Mouse (Mus musculus) macrophage (primary cell): ENCODE results near the gene Bend6. TPM values are rescaled to one million over a fixed set of nuclear protein-coding genes. Genes with fewer than 3 reads are reported as not detected.
A peak's percentile ranks its signal among the peaks of the same experiment; 100 is the strongest.

Experiments used
- H3K27ac ChIP-seq: fragments of 350-480 bp; formaldehyde crosslinking; 2 replicates; pipeline ENCODE4 v1.9.0; 2021
- H3K36me3 ChIP-seq: fragments of 350-480 bp; formaldehyde crosslinking; 2 replicates; pipeline ENCODE4 v1.9.0; 2021; ENCODE audit errors: inconsistent target
- H3K4me3 ChIP-seq: fragments of 350-480 bp; formaldehyde crosslinking; 2 replicates; pipeline ENCODE4 v1.9.0; 2021; ENCODE audit errors: inconsistent target
- H3K79me2 ChIP-seq: fragments of 350-480 bp; formaldehyde crosslinking; 2 replicates; pipeline ENCODE4 v1.9.0; 2021; ENCODE audit errors: inconsistent target
- WGBS: methylation state at CpG from one replicate; pipeline ENCODE4 v1.1.7; 2026; ENCODE audit warnings: inconsistent platforms; ENCODE audit not compliant: missing documents; 5-methylcytosine and 5-hydroxymethylcytosine counted together
- polyA plus RNA-seq: library from polyadenylated mRNA; stranded (reverse); fragments of 250-400 nt; gene quantifications from 3 replicates; pipeline ENCODE4 v1.2.4, GENCODE M21; 2018; ENCODE audit warnings: inconsistent platforms
- total RNA-seq, 78 experiments: library from RNA; depleted of rRNA; stranded (reverse); fragments of 250-400 nt; gene quantifications; 1 replicate in 9 of 78; 2 replicates in 24 of 78; 3 replicates in 43 of 78; 4 replicates in 2 of 78; pipeline ENCODE4 v1.2.4; 2018; ENCODE audit warnings: inconsistent platforms in 56 of 78

Bend6 gene
- 1 to 10 TPM in 8 of 26 experiments, under 1 TPM in 13, not detected in 5; 0.37 to 5.0 (median 0.90) TPM for total RNA-seq (2018; cell fraction: chromatin; rRNA removed)
- 1 to 10 TPM in 3 of 26 experiments, under 1 TPM in 23; 0.38 to 2.2 (median 0.68) TPM for total RNA-seq (2018; cell fraction: cytosol; rRNA removed)
- 1 to 10 TPM in 11 of 26 experiments, under 1 TPM in 15; 0.40 to 3.0 (median 0.90) TPM for total RNA-seq (2018; cell fraction: nucleus; rRNA removed)
- 0.69 to 0.76 TPM (median 0.69 TPM) in 3 replicates for polyA plus RNA-seq

DNA sequence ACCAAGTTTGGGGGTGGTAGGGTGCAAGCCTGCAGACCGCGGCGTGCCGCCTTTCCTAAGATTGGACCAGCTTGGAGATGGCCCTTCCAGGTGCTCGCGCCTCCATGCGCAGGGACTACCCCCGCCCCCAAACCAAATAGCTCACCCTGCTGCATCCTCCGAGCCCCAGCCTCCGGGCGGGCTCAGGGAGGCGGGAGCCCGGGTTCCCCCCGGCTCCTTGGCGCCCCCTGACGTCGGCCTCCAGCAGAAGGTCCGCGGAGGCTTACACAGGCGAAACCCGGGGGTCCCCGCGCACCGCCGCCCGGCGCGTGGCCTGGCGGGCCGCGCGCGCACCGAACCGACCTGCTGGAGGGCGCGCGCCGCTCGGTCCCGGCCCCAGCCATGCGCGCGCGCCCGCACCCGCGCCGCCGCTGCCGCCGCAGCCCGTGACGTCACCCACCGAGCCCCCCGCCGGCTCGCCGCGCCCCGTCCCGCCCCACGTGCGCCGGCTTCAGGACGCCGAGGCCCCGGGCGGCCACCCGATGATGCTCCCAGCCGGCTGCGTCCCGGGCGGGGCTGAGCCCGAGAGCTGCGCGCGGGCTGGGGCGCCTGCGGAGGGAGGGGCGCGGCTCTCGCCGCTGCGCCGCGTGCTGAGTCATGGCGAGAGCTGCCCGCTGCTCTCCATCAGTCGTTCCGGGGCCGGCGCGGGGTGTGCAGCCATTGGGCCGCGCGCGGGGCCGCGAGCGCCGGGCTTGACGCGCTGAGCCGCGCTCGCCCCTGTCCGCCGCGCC is at the start of gene Bend6:
Bend6 (minus strand) TSS at position 396 of the 770 bp plus-strand sequence.
- 1% methylated on average over 82 of the region's 110 CpGs for WGBS
- H3K27ac ChIP-seq: no peak within 1 kb of the TSS
- H3K4me3 ChIP-seq: peak within 1 kb of the TSS; percentile 11; the same call in 1 of the 2 replicates
- no peaks in the 10 kb centered on the region for H3K36me3 ChIP-seq
- H3K79me2 ChIP-seq: no peaks in the 10 kb centered on the region

DNA sequence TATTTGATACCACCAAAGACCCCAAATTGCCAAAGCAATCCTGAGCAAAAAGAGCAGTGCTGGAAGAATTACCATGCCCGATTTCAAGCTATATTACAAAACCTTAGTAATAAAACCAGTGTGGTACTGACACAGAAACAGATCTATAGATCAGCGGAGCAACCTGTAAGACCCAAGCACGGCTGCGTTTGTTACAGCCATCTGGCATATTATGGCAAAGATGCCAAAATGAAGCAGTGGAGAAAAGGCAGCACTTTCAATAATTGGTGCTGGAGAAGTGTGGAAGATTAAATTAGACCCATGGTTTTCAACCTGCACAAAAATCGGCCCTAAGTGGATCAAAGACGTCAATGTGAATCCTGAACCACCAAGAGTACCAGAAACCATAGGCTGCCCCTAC is 48.0 kb upstream of the Bend6 start:
- Histone ChIP-seq H3K36me3 (no peaks in the 10 kb centered on the region), H3K27ac (no peak overlapping the region), H3K79me2 (no peaks in the 10 kb centered on the region), H3K4me3 (no peak overlapping the region)
- WGBS: 95% methylated on average over 6 of the region's 6 CpGs

DNA sequence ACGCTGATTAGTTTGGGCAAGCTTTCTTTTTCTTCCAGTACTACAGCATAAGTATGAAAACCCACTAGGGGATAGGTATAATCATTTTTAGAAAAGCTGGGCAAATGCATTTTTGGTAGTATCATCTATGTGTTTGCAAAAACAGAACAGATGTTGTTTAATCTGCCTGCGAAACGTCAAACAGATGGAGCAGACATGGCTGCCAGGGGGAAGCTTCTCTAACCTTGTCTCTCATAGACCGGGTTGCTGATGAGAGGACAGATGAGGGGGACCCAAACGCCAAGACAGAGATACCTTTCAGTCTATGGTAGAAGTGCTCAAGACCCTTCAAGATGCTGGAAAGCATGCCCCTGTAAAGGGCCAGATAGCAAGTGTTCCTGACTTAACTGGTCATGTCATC is 40.9 kb upstream of the Bend6 start:
- Histone ChIP-seq H3K27ac (no peak overlapping the region), H3K4me3 (no peak overlapping the region), H3K79me2 (no peaks in the 10 kb centered on the region), H3K36me3 (no peaks in the 10 kb centered on the region)
- 88% methylated on average over 5 of the region's 5 CpGs for WGBS

DNA sequence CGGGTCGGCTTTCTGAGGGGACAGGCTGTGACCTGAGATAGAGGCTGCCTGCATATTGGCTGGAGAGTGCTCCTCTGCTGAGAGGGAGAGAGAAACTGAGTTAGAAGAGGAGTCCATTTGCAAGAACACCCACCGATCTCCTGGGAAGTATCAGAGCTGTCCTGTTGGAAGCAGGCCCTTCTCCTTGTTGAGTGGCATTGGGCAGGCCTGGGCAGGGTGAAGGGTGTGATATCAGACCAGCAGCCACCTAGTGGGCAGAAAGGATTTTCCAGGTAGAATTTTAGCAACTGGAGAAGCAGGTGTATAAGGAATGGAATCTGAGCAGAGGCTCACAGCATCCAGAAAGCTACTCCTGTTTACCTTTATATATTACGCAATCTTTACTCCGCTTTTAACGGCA is 40.2 kb upstream of the Bend6 start:
- Histone ChIP-seq H3K4me3 (no peak overlapping the region), H3K79me2 (no peaks in the 10 kb centered on the region), H3K36me3 (no peaks in the 10 kb centered on the region), H3K27ac (no peak overlapping the region)
- WGBS: 97% methylated on average over 6 of the region's 6 CpGs

DNA sequence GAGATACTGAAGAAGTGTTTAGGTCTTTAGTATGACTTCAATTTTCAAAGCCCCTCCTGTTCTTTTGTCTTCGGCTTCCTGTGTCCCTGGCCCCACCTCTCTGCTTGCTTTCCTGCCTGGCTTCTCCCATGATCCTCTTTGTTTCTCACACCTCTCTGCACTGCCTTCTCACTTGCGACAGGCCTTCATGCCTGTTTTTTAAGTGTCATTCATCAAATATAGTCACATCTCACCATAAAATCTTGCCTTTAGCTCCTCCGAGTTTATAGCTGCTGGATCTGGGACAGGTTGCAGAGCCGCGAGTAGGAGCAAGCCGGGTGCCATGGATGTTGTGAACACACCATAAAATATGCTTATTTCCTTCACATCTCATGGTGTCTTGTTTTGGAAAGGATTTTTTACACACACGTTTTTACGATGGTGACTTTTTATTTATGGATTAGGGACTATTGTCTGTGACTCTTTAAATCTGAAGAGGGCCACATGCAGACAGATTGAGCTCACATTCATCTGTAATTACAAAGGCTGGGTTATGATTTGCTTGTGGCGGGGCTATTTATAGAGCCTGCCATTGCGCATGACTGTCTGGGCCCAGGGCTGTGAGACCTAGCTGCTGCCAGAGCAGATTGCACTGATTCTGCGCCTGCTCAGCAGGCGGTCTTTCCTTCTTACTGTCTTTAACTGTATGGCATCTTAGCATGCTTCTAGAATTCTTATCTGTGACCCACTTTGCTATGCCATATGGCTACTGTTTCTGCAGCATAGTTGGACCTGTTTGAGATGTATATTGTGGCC is 39.2 kb upstream of the Bend6 start:
- no peaks in the 10 kb centered on the region for H3K36me3 ChIP-seq
- 92% methylated on average over 12 of the region's 12 CpGs for WGBS
- no peak overlapping the region for H3K27ac ChIP-seq
- no peaks in the 10 kb centered on the region for H3K79me2 ChIP-seq
- H3K4me3 ChIP-seq: no peak overlapping the region

DNA sequence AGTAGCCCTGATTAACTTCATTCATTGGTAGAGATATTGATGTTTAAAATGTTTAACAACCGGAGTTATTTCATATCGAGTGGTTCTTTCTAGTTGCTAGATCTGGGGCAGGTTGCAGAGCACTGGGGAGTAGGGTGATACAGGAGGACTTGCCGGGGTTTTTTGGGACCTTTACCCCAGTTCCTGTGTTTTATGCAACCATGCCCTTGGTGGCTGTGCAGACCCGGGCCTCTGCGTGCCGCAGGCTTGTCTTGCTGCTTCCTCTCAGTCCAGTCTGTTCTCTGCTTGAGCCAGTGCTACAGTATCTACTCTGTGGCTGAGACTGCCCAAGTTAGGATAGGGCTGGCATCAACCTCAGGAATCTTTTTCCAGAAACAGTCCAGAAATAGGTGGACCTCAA is 38.1 kb upstream of the Bend6 start:
- Histone ChIP-seq H3K4me3 (no peak overlapping the region), H3K36me3 (no peaks in the 10 kb centered on the region), H3K27ac (no peak overlapping the region), H3K79me2 (no peaks in the 10 kb centered on the region)
- 90% methylated on average over 6 of the region's 6 CpGs for WGBS

DNA sequence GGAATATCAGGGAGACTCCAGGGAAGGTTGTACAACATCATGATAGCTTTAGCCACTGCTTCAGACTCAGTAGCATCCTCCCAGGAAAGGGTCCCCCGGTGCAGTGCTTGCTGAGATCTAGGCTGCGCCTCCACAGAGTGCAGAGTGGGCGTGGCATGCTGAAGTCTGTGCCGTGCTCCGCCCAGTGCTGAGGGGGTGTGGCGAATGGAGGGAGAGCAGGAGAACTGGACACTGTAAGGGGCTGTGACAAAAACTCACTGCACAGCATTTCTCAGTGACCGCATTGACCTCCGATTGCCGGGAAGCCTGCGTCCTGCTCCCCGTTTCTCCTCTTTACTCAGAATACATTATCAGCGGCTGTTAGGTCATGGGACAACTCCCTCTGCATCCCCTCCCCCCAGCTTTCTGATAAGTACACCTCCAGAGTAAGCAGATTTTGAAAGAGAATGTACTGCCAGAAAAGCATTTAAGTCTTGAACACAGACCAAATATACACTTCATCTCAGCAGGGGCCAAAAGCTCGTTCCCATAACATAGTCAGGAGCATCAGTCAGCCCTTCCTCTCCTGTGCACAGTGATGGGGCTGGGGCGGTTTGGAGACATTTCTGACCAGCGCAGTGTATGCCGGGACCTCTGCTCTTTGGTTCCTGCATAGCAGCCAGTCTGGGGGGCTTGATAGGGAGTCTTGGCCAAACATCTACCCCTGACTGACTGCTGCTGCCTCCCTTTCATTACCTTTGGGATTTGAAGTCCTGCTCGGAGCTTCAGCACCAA is 37.5 kb upstream of the Bend6 start:
- Histone ChIP-seq H3K79me2 (no peaks in the 10 kb centered on the region), H3K4me3 (no peak overlapping the region), H3K36me3 (no peaks in the 10 kb centered on the region), H3K27ac (no peak overlapping the region)
- WGBS: 85% methylated on average over 17 of the region's 17 CpGs

DNA sequence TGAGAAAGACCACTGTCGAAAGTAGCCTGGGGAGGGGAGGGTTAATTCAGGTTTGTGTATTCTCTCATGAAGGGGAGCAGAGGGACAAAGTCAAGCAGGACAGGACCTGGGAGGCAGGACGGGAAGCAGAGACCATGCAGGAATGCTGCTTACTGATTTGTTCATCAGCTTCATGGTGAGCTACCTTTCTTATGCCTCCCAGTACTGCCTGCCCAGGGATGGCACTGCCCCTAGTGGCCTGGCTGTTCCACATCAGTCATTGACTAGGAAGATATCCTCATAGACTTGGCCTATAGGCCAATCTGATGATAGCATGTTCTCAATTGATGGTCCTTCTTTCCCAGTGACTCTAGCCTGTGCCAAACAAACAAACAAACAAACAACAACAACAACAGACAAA is 36.3 kb upstream of the Bend6 start:
- WGBS: 93% methylated on average over 2 of the region's 2 CpGs
- H3K79me2 ChIP-seq: no peaks in the 10 kb centered on the region

DNA sequence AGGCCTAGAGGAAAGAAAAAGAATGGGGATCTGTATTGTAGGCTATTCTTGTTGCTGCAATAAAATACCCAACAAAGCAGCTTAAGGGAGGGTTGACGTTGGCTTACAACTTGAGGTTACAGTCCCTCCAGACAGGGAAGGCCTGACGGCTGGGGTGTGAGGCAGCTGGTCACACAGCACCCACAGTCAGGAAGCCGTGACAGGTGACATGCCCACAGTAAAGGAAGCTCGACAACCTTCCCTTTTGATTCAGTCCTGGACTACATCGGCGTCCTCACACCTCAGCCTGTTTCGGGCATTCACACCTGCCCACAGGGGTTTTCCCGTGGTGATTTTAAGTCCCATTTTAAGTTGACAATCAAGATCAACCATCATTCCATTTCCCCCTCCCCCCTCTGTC is 35.0 kb upstream of the Bend6 start:
- Histone ChIP-seq H3K27ac (no peak overlapping the region), H3K79me2 (no peaks in the 10 kb centered on the region), H3K4me3 (no peak overlapping the region), H3K36me3 (no peaks in the 10 kb centered on the region)
- WGBS: 68% methylated on average over 8 of the region's 8 CpGs

More for the DNA sequence above, 36.3 kb upstream of the Bend6 start:
- Histone ChIP-seq H3K27ac (no peak overlapping the region), H3K36me3 (no peaks in the 10 kb centered on the region), H3K4me3 (no peak overlapping the region)

DNA sequence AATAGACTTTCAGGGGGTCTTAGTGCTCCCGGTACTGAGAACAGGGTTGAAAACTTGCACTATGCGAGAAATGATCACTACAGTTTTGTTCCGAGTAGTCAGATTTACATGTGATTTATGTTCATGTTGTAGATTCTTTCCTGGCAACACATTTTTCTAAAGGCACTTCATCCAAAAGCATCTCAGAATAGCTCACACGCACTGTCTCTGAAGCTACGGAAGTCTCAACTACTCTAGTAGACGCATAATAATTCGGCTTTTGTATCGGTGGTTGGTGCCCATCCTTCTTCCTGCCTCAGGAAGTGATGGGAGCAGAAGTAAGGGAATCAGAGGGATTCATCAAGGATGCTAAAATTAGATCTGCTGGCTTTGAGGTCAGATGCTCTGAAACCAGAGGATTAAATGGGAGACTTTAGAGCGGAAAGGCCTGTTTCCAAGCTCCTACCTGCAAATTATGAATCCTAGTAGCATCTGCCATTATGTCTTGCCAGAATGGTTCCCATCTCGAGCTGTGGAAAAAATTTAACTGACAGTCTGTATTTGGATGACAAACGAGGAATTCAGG is 32.8 kb upstream of the Bend6 start:
- no peak overlapping the region for H3K27ac ChIP-seq
- H3K36me3 ChIP-seq: no peaks in the 10 kb centered on the region
- no peak overlapping the region for H3K4me3 ChIP-seq
- 86% methylated on average over 10 of the region's 11 CpGs for WGBS
- no peaks in the 10 kb centered on the region for H3K79me2 ChIP-seq

DNA sequence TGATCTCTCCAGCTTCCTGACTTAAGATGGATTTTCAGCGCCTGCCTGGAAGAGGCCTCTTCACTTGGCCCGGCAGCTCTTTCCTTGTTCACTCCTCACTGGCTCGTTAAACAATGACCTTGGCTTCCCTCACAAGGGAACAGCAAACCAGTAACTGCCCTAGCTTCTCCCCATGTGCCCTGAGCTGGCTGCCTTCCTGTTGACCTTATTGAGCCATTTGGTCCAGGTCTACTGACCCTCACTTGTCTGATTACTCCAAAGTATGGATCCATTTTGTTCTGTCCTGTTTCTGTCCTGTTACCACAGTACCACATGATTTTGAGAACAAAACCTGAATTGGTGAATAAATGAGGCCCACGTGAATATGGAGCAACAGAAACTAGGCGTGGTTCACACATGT is 32.2 kb upstream of the Bend6 start:
- Histone ChIP-seq H3K36me3 (no peaks in the 10 kb centered on the region), H3K4me3 (no peak overlapping the region), H3K27ac (no peak overlapping the region), H3K79me2 (no peaks in the 10 kb centered on the region)
- 86% methylated on average over 5 of the region's 5 CpGs for whole genome bisulfite sequencing

DNA sequence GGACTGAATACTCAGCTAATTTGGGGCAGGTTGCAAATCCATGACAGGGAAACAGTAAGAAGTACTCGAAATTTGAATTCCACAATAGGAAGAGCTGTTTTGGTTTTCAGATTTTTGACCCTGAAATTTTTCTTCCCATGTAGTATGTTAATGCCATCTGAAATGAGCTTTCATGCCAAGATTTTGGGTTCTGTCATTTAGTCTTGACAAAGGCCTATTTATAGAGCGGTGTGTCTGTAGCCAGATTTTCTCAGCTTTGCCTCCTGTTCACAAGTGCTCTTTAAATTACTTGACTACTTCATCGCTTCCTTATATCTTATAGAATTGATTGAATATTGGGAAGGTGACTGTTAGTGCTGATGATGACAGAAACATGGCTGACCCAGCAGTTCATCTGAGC is 28.3 kb upstream of the Bend6 start:
- H3K79me2 ChIP-seq: no peaks in the 10 kb centered on the region
- H3K4me3 ChIP-seq: no peak overlapping the region
- no peak overlapping the region for H3K27ac ChIP-seq
- H3K36me3 ChIP-seq: no peaks in the 10 kb centered on the region
- 94% methylated on average over 3 of the region's 3 CpGs for WGBS

DNA sequence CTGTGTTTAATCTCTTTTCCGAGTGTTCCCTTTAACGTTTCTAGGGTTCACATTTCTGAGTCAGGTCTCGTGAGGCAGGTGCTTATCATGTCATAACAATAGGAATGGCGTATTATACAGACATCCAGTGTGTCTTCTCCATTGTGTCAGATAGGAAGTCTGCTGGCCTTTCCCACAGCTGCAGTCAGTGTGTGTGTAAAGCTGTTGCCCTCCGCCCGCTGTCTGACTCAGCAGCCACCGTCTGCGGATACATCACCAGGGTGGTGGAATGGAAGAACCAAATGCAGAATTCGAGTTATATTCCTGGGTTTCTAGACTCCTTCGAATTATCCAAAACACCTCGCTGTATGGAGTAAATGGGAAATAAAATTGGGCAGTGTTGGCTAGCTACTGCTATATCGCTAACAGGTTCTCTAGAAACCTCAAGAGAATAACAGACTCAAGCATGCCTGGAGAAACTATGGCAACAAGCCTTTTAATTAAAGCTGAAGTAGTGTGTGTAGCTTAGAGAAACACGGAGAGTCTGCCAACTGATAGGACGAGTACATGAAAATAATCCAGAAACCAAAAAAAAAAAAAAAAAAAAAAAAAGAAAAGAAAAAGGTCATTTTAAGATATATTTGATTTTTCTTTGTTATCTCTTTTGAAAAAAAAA is 25.4 kb upstream of the Bend6 start:
- Histone ChIP-seq H3K4me3 (no peak overlapping the region), H3K79me2 (no peaks in the 10 kb centered on the region), H3K36me3 (no peaks in the 10 kb centered on the region), H3K27ac (no peak overlapping the region)
- WGBS: 90% methylated on average over 14 of the region's 14 CpGs

DNA sequence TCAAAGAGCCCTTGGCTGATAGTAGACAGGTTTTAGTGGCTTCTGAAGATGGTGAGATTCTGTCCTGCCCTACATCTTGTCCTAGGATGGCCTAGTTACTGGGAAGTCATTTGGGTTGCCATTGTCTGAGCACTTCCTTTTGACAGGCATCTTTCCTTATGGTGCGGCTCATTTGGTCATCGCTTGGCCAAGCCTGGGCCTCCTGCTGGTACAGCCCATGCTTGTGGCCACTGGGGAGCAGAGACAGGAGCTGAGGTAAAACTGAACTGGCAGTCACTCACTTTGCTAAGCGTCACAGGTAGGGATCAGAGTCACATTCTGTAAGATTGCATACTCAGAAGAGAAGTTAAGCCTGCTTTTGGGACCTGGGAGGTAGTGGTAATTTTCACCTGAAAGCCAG is 24.6 kb upstream of the Bend6 start:
- 98% methylated on average over 3 of the region's 3 CpGs for WGBS
- H3K36me3 ChIP-seq: no peaks in the 10 kb centered on the region

More for the DNA sequence above, 24.6 kb upstream of the Bend6 start:
- H3K4me3 ChIP-seq: no peak overlapping the region
- H3K27ac ChIP-seq: no peak overlapping the region
- H3K79me2 ChIP-seq: no peaks in the 10 kb centered on the region
